Mouse (Mus musculus) layer of hippocampus, postnatal 14 days (tissue): ENCODE measurements around the gene Wnt6. TPM values are rescaled to one million over a fixed set of nuclear protein-coding genes. Genes with fewer than 3 reads are reported as not detected.
A peak's percentile ranks its signal among the peaks of the same experiment; 100 is the strongest.

Experiments
- DNase-seq, 2 experiments: peaks; one replicate each; pipeline ENCODE4 v3.0.0; 2021 to 2022; ENCODE audit warnings: low spot score in 2 of 2, mixed read lengths in 1 of 2
- long read RNA-seq, 2 experiments: library from polyadenylated mRNA; stranded (forward); transcript quantifications; one replicate each; pipeline ENCODE4 v2.0.0; 2021
- total RNA-seq, 2 experiments: library from RNA; stranded (reverse); gene quantifications; 2 replicates each; pipeline ENCODE4 v1.2.3; 2021

The Wnt6 gene
- total RNA-seq, result under 1 TPM; 0.43 to 0.58 TPM
- long read RNA-seq, experiment 1, result 0 reads
- long read RNA-seq, experiment 2, result 0 reads

DNA sequence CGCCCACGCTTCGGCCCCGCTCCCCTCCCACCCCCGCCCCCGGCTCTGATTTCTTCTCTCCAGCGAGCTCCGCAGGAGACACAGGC lies at the start of gene Wnt6:
Wnt6 (plus strand) TSS at position 48 of the 86 bp plus-strand sequence.
- DNase-seq, result no peak

DNA sequence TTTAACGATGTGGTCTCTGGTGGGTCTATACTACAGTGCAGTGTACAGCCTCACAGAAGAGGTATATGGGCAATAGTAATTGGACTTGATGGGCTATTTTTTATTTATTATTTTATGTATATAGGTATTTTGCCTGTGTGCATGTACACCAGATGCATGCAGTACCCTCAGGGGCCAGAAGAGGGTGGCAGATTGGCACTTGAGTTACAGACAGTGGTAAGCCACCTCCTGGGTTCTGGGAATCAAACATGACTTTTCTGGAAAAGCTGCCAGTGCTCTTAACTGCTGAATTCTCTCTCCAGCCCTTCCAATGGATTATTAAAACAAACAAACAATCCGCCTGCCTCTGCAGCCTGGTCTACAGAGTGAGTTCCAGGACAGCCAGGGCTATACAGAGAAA lies 47.9 kb upstream of the Wnt6 start:
- no peak for DNase-seq

DNA sequence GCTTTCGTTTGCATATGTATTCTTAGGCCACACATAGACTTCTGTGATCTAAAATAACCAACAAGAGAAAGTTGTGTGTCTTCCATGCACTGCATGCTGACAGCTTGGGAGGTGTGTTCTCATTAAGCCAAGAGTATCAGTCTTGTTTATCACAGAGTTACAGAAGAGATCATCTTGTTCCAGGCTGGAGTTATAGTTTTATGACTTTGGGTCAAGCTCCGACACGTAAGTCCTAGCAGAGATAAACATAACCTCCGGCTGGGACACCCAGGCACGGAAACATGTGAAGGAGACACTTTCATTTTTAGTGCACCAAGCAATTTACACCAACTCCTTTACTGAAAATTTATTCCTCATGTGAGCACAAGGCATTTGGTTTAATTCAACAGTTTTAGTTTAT lies 45.6 kb upstream of the Wnt6 start:
- no peak for DNase-seq

DNA sequence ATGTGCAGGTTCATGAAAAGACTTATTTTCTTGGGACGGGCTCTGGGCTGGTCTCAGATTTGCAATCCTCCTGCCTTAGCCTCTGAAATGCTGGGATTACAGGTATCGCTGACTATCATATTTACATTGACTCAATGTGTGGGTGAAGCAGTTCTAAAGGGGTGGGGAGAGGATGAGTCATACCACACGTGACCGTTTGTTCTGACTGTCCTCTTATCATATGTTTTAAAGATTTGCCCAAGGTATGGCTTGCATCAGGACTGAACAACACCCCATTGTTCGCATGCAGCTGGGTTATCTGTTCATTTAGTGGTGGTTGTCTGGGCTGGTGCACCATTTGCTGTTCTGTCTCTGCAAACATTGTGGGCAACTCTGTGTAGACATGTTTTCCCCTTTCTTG lies 45.0 kb upstream of the Wnt6 start:
- no peak for DNase-seq

DNA sequence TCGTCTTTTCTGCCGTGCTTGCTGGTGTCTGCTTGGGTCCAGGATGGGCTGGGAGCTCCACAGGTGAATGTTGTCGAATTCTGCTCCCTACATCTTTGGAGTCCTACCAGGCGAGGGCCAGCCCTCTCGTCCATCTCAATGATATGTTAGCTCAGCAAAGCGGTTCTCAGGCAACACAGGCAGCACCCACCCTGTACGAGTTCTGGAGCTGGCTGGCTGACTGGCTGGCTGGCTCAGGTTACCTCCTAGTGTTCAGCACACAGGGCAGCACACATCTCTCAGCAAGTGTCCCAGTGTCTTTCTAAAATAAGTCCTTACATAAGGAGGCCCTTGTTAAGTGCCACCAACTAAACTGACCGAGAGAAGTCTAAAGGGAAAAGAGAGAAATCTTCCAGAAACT lies 43.2 kb upstream of the Wnt6 start:
- no peak for DNase-seq

DNA sequence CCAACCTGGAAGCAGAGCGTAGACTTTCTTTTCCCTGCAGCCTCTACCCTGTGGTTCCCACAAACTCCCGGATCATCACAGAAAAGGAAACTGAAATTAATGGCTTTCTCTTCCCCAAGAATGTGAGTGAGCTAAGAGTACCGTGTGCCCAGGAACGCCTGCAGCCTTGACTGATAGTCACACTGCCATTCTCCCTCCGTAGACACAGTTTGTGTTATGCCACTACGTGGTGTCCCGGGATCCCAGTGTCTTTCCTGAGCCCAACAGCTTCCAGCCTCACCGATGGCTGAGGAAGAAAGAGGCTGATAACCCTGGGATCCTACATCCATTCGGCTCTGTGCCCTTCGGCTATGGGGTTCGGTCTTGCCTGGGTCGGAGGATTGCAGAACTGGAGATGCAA lies 34.7 kb upstream of the Wnt6 start:
- DNase-seq, result no peak

DNA sequence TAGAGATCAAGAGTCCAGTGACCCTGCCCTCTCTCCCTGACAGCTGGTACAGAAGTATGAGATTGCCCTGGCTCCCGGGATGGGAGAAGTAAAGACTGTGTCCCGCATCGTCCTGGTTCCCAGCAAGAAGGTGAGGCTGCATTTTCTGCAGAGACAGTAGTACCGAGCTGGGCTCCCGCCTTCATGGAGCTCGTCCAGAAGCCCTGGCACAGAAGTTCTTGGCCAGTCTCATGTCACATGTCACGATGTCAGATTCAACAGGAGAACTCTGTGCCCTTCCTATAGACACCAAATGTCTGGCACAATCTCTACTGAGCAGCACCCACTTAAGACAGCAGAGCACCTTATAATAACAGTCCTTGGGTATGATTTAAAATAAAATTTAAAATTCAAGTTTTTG lies 34.2 kb upstream of the Wnt6 start:
- DNase-seq, result no peak

DNA sequence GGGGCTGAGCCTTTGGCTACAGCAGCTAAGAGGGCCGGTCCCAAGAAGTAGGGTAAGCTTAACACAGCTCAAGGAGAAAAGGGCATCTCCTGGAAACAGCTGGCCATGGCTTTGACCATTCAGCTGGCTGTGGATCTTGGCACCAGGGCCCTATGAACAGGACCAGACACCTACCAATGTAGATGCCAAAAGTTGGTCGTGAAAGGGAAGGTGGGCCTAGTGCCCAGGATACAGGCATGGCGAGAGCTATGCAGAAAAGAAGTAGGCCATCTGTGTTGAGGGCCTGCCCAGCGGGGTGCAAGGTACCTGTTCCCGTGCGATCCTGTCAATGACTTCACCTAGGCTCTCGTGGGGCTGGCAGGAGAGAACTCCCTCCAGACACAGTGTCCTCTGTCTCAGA lies 30.8 kb upstream of the Wnt6 start:
- DNase-seq, result no peak

DNA sequence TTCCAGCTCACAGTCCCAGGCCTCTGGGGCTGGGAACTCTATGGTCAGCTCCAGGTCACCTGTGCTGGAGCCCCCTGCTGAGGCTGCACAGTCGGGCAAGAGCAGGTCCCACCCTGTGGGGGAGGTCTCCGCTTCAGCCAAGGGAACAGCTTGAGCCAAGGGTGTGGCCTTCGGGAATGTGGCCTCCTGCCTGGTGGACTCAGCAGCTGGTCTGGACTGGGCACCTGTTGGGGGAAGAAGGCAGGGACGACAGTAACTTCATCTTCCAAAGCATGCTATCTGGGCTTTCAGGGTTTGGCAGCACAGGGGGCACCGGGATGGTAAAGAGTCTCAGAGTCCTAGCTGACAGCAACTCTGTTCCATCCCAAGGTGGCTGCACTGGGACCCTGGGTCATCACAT lies 24.4 kb upstream of the Wnt6 start:
- DNase-seq, result no peak

DNA sequence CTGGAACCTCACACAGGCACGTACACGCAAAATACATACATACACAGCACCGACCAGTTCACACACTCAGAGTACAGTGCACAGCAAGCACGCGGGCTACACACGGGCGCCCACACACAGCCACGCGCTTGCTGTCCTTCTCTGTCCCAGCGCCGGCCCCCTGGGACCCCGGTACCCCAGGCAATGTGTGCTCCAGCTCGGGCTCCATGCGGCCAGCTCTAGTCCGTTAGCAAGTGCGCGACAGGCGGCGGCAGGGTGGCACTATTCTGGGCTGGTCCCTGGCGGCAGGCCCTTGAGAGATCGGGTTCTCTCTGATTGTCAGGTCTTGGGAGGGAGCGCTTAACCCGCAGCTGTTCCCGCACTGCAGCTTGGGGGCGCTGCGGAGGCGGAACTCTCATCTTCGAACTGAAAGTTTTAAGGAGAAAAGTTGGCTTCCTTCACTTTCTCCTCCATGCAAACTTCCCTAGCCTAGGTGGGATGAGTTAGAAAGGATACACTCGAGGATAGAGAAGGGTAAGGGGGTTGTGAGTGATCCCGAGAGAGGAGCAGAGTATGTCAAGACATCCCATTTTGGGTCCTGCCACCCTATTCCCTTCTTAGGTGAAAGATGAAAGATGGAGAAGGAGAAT lies 22.9 kb upstream of the Wnt6 start, which contains the start of gene Prkag3:
Prkag3 (minus strand) TSS at position 579 of the 629 bp plus-strand sequence.
- DNase-seq, result peak; percentile 11 to 25

DNA sequence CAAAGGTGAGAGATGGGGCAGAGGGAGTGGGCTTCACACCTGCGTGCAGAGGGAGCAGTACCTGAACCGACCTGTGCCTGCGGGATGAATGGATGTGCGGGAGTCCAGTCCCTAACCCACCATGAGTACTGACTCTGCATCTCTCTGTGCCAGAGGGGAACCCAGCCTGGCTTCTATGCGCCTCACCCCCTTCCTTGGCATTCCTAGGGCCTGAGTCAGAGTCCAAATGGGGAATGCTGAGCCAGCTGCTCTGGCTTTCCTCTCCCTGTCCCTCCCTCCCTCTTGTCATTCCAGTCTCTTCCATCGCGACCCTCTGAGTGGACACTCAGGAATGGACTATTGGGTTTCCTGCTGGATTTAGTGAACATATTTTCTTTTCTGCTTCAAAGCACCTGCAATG lies 22.4 kb upstream of the Wnt6 start:
- DNase-seq, result no peak

DNA sequence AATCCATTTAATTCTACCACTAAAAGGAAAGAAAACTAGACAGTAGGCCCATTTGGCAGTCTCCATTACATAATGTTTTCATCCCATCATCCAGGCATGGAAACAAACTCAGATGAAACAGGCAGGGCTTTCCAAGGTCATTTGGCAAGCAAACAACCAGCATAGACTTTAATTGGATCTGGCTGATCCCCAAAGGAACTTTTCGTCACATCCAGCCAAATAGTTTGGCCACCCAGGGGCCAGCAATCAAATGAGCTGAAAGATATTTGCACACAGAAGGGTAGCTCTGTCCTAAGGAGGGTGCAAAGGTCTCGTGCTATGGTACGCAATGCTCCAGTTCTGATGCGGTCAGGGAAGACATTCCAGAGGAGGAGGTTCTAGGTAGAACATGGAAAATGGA lies 21.0 kb upstream of the Wnt6 start:
- DNase-seq, result peak in 1 of 2 experiments; percentile 74

DNA sequence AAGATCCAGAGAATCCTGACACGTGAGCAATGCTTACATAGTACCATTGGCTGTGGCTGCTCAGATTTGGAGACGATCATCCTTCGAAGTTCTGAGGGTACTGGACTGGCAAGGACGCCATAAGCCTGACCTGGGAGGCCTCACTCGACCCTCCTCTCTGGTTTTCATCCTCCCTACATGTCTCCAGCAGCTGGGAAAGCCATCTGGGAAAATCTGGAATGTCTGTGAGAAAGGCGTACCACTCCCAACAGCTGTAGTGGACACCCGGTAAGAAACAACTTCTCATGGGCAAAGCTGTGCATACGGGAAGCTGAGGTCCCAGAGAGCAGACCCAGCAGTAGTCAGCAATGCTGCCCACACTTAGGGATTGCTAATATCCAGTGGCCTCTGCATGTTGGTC lies 19.5 kb upstream of the Wnt6 start:
- no peak for DNase-seq

DNA sequence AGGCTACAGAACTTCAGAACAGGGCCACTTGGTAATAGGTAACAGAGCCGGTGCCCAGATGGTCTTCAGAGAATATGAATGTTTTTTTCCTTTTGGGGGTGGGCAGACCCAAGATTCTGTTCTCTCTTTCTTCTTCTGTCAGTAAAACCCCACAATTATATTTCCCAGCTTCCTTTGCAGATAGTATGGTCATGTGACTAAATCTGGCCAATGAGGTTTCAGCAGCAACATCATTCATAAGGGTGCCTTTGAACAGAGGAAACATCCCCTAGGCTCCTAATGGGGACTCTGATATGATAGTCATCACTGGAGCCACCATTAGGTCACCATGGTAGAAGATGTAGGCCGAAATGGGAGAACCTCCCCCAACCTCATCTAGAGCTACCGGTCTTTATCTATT lies 18.9 kb upstream of the Wnt6 start:
- no peak for DNase-seq

DNA sequence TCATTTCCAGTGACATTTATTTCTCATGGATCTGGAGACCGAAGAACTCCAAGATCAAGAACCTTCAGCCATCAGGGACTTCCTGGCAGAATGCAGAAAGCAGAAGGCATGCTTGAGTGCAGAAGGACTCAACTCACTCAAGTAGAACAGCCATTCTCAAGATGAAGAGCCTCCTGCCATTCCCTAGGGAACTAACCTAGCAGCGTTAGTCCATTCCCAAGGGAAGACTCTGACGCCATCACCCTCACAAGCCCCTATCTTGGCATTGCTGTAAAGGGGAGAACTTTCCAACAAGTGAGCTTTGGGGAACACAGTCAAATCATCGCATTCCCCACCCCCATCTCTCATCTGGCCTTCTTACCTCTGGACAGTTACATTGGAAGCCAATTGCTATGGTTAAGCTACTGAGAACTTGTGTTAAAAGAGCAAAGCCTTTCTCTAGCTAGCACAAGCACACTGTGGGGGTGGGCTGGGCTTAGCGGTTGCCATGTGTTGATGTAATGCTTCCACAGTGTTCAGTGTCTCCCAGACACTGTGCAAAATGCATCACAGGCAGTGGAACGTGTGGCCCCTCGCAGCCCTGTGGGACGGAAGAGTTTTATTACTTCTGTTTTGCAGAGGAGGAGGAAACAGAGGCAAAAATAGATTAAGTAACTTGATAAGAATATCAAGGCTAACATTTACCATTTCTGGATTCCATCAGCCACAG lies 18.3 kb upstream of the Wnt6 start:
- DNase-seq, result no peak

DNA sequence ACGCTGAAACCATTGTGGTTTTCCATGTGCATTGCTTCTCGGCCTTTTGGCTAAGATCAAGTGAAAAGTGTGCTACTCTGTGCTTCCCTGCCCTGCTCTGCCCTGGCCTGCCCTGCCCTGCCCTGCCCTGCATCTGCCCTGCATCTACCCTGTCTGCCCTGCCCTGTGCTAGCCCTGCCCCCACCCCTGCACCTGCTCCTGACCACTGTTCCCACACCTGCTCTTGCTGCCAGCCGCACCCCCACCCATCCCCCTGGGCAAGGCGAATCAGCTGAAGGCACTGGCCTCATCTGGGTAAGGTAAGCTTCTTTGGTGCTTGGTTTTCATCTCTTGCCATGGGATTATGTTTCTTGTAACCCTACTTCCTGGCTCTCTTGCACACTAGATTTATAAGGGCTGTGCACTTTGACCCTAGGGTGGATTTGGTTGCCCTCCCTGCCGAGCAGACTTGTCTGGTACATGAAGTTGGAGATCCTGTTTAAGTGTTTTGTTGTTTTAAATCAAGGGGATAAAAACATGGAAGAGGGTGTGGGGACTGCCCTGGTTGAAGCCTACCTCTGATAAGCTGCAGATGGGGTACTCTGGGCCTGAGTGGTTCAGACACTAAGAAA lies 17.4 kb upstream of the Wnt6 start:
- DNase-seq, result no peak

DNA sequence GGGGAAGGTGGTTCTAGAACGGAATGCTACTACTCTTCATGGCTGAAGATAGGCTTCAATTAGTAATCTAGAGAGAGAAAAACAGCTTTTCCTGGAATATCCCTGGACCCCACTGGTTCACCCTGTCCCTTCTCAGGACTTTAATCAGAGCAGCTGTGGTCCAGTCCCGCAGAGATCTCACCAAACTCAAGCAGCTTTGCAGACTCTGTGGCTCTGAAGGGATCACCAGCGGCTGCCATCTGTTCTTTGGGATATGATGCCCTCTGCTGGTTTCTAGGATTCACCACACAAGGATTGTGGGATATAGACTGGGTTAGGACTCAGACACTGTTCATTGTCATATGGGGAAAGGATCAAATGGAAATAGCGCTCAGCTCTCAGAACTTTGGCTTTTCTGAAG lies 11.9 kb upstream of the Wnt6 start:
- DNase-seq, result peak; percentile 37 to 69

DNA sequence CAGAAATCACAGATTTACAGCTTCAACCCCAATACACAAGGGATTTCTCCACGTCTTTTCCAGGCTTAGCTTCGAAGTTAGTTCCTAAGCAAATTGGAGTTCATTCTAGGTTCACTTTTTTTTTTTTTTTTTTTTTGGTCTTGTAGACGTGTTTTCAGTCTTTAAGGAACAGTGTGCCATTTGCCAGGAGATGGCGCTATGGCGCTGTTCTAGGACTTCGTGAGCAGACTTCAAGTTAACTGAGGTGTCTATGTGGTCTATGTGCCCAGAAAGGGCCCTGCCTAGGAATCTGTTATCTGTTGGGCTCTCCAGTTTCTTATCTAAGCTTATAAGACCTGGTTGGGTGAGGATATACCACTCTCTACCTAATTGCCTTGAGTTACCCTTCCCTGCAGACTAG lies 8.6 kb upstream of the Wnt6 start:
- DNase-seq, result peak; percentile 55 to 76

DNA sequence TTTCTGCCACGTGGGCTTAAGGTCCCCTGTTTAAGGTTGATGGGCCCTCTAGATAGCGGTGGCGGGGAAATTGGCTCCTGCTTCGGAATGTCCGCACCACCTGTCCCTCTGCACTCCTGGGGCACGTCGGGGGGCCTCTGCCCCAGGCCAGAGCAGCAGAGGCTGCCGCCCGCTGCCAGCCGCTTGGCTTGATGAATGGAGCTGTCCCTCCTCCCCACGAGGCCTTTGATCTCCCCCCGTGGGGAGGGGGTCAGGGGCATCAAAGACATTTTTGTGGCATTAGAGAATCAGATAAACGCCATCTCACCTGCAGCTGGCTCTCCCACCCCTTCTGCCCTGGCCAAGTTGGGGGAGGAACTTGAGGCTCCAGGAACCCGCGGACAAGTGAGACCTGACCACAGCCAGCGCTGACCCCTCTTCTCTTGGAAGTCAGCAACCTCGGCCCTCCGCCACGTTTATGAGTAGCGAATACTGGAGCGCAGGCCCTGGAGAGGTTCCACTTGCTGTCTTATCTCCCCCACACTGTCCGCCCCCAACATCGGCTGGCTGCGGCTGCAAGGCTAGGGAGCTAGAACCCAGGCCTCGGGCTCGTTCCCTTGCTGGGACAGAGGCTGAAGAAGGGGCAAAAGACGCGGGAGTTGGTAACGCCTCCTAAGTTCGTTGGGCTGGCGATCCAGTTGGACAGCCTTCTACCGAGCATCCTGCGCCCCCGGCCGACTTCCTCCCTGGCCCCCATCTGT lies 795 bp upstream of the Wnt6 start:
- DNase-seq, result no peak

DNA sequence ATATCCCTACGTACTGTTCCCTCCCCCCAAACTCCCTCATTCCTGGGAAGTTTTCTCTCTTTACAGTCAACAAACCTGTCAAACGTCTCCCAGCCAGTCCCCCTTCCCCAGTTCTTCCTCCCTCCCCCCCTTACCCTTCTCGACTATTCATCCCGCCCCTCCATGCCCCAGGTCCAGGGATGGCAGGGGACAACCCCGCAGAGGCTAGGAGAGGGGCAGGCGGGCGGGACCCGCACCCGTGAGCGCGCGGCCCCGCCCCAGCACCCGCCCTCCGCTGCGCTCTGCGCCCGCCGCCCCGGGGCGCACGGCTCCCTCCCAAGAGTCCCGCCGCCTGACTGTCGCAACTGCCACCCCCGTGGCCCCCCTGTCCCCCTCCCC lies 236 bp upstream of the Wnt6 start:
- no peak for DNase-seq

DNA sequence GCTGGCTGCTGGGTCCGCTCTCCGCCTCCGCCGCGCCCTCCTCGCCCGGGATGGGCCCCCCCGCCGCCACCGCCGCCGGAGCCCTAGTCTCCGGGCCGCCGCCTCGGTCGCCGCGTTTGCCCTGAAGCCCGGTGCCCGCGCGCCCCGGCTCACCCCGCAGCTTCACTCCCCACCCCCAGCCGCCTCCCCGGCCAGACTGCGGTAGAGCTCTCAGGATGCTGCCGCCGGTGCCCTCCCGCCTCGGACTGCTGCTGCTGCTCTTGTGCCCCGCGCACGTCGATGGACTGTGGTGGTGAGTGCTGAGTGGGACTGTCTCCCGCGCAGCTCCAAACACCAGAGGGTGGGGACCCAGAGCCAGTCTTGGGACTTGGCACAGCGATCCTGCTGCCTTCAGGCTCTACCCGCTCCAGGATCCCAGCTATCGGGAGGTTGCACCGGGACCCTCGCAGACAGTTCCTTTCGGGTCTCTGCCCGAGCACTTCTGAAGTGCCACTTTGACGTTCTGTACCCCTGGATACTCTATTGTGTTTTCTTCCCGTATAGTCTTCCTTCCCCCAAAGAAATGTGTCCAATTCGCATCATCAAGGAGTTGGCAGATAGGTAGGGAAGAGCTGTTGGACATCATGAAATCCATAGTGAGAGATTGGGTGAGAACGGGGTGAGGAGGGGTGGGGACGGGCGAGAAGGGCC lies 384 bp downstream of the Wnt6 start:
- DNase-seq, result no peak

DNA sequence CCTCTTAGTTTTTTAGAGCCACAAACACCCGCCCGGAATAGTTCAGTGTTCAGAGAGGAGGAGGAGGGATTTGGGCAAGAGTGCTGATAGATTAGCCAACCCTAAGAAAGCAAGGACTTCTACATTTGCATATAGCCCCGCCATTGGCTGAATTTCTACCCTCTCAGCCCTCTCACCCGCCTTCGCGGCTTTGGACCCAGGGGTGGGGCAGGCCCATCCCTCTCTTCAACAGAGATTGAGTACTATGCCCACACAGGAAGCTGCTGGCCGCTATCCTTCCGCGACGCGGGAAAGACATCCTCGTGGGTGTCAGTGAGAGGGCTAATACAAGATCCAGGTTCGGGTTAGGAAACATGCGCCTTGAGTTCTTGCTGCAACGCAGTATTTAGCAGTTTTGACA lies 1.4 kb downstream of the Wnt6 start:
- DNase-seq, result peak in 1 of 2 experiments; percentile 52
